Mouse (Mus musculus): ENCODE measurements around the gene Rad23a.

GRCm38 (mm10) chr8:84839411-84839810, 1.1 kb downstream of the Rad23a start:
- TF ChIP-seq CTCF (IDR thresholded peaks at IDR 0.05; ENCODE audit: low read depth, low read length) = no peak
- TF ChIP-seq EP300 (IDR thresholded peaks at IDR 0.05; ENCODE audit: insufficient read depth, low read depth, low read length) = no peak

Measured in ES-Bruce4 (cell line).